Mouse (Mus musculus): Measurements from ENCODE around the gene Wnk2. TPM values are rescaled to one million over a fixed set of nuclear protein-coding genes. Genes with fewer than 3 reads are reported as not detected.

The Wnk2 gene
- polyA plus RNA-seq, 1 experiment from 2014 or later, result 21.9 TPM

- Histone ChIP-seq H3K4me2 (replicated peaks) (peak overlapping the region; percentile 100), H3K9me3 (no peaks in the 10 kb centered on the region), H3K9ac (replicated peaks) (peak overlapping the region; percentile 65), H3K4me3 (peak overlapping the region; percentile 81), H3K27me3 (no peaks in the 10 kb centered on the region), H3K36me3 (no peaks in the 10 kb centered on the region), H3K4me1 (peaks cover 21% of the 10 kb centered on the region), H3K27ac (replicated peaks) (no peak overlapping the region)
- peak; percentile 28 for ATAC-seq (replicated peaks)
- 23% methylated on average over 15 of the region's 15 CpGs for WGBS
Measured at GRCm38 (mm10) chr13:49188219-49188965, 40.6 kb upstream of the Wnk2 start.

GRCm38 (mm10) chr13:49187288-49188218 is 39.7 kb upstream of the Wnk2 start, which contains the start of gene Ninj1:
Ninj1 (plus strand) TSS chr13:49187485.
- ATAC-seq (replicated peaks), result peak; percentile 95
- H3K4me1 ChIP-seq, result peaks cover 21% of the 10 kb centered on the region
- H3K27me3 ChIP-seq, result no peaks in the 10 kb centered on the region
- H3K9me3 ChIP-seq, result no peaks in the 10 kb centered on the region
- WGBS, result under 1% methylated on average over 73 of the region's 87 CpGs
- peak within 1 kb of the TSS; percentile 41; the same call in 1 of the 2 replicates for H3K27ac ChIP-seq (replicated peaks)
- peak within 1 kb of the TSS; percentile 100 for H3K4me2 ChIP-seq (replicated peaks)
- peak within 1 kb of the TSS; percentile 65 for H3K9ac ChIP-seq (replicated peaks)
- H3K36me3 ChIP-seq, result no peaks in the 10 kb centered on the region
- H3K4me3 ChIP-seq, result peak within 1 kb of the TSS; percentile 81

GRCm38 (mm10) chr13:49186798-49187287 is 39.0 kb upstream of the Wnk2 start:
- H3K27ac ChIP-seq (replicated peaks), result peak overlapping the region; percentile 25; the same call in 1 of the 2 replicates
- H3K4me3 ChIP-seq, result peak overlapping the region; percentile 81
- peak; percentile 12 for ATAC-seq (replicated peaks)
- H3K4me1 ChIP-seq, result peaks cover 21% of the 10 kb centered on the region
- H3K4me2 ChIP-seq (replicated peaks), result peak overlapping the region; percentile 100
- H3K27me3 ChIP-seq, result no peaks in the 10 kb centered on the region
- H3K9ac ChIP-seq (replicated peaks), result peak overlapping the region; percentile 65
- no peaks in the 10 kb centered on the region for H3K36me3 ChIP-seq
- H3K9me3 ChIP-seq, result no peaks in the 10 kb centered on the region
- WGBS, result 15% methylated on average over 11 of the region's 11 CpGs

GRCm38 (mm10) chr13:49183646-49184045 is 35.8 kb upstream of the Wnk2 start:
- Histone ChIP-seq H3K27ac (replicated peaks) (no peak overlapping the region), H3K4me1 (peaks cover 29% of the 10 kb centered on the region), H3K27me3 (no peaks in the 10 kb centered on the region), H3K36me3 (no peaks in the 10 kb centered on the region), H3K9ac (replicated peaks) (no peak overlapping the region), H3K4me2 (replicated peaks) (no peak overlapping the region), H3K9me3 (no peaks in the 10 kb centered on the region), H3K4me3 (no peak overlapping the region)
- ATAC-seq (replicated peaks), result no peak
- WGBS, result 55% methylated on average over 5 of the region's 5 CpGs

- no peak for ATAC-seq (replicated peaks)
- H3K27ac ChIP-seq (replicated peaks), result no peak overlapping the region
- H3K4me3 ChIP-seq, result no peak overlapping the region
- H3K36me3 ChIP-seq, result no peaks in the 10 kb centered on the region
- H3K9ac ChIP-seq (replicated peaks), result no peak overlapping the region
- H3K27me3 ChIP-seq, result no peaks in the 10 kb centered on the region
- H3K4me1 ChIP-seq, result peaks cover 29% of the 10 kb centered on the region
- no peaks in the 10 kb centered on the region for H3K9me3 ChIP-seq
- no peak overlapping the region for H3K4me2 ChIP-seq (replicated peaks)
- 58% methylated on average over 5 of the region's 5 CpGs for WGBS
Measured at GRCm38 (mm10) chr13:49183161-49183560, 35.3 kb upstream of the Wnk2 start.

- no peak for ATAC-seq (replicated peaks)
- Histone ChIP-seq H3K27ac (replicated peaks) (no peak overlapping the region), H3K4me3 (no peak overlapping the region), H3K9ac (replicated peaks) (no peak overlapping the region), H3K4me2 (replicated peaks) (no peak overlapping the region), H3K36me3 (no peaks in the 10 kb centered on the region), H3K9me3 (no peaks in the 10 kb centered on the region), H3K4me1 (peaks cover 16% of the 10 kb centered on the region), H3K27me3 (no peaks in the 10 kb centered on the region)
- 82% methylated on average over 3 of the region's 3 CpGs for WGBS
Measured at GRCm38 (mm10) chr13:49181411-49181984, 33.7 kb upstream of the Wnk2 start.

- H3K4me3 ChIP-seq, result no peak overlapping the region
- no peak overlapping the region for H3K4me2 ChIP-seq (replicated peaks)
- no peaks in the 10 kb centered on the region for H3K27me3 ChIP-seq
- 65% methylated on average over 1 of the region's 1 CpGs for WGBS
- H3K36me3 ChIP-seq, result no peaks in the 10 kb centered on the region
- no peak for ATAC-seq (replicated peaks)
- H3K9me3 ChIP-seq, result no peaks in the 10 kb centered on the region
- H3K9ac ChIP-seq (replicated peaks), result no peak overlapping the region
- peaks cover 15% of the 10 kb centered on the region for H3K4me1 ChIP-seq
- no peak overlapping the region for H3K27ac ChIP-seq (replicated peaks)
Measured at GRCm38 (mm10) chr13:49180691-49181090, 32.9 kb upstream of the Wnk2 start.

GRCm38 (mm10) chr13:49180274-49180673 is 32.5 kb upstream of the Wnk2 start:
- Histone ChIP-seq H3K4me2 (replicated peaks) (no peak overlapping the region), H3K27me3 (no peaks in the 10 kb centered on the region), H3K4me1 (peaks cover 15% of the 10 kb centered on the region), H3K27ac (replicated peaks) (no peak overlapping the region), H3K9ac (replicated peaks) (no peak overlapping the region), H3K4me3 (no peak overlapping the region), H3K9me3 (no peaks in the 10 kb centered on the region), H3K36me3 (no peaks in the 10 kb centered on the region)
- ATAC-seq (replicated peaks), result no peak
- 85% methylated on average over 5 of the region's 5 CpGs for WGBS

- 45% methylated on average over 19 of the region's 19 CpGs for WGBS
- Histone ChIP-seq H3K4me3 (no peak overlapping the region), H3K27ac (replicated peaks) (peak overlapping the region; percentile 31), H3K27me3 (no peaks in the 10 kb centered on the region), H3K4me1 (peaks cover 18% of the 10 kb centered on the region), H3K36me3 (no peaks in the 10 kb centered on the region), H3K4me2 (replicated peaks) (no peak overlapping the region), H3K9ac (replicated peaks) (no peak overlapping the region), H3K9me3 (no peaks in the 10 kb centered on the region)
- peak; percentile 75 for ATAC-seq (replicated peaks)
Measured at GRCm38 (mm10) chr13:49178839-49179585, 31.2 kb upstream of the Wnk2 start.

GRCm38 (mm10) chr13:49175509-49175908 is 27.7 kb upstream of the Wnk2 start:
- WGBS, result 88% methylated on average over 10 of the region's 10 CpGs

GRCm38 (mm10) chr13:49172971-49173596 is 25.3 kb upstream of the Wnk2 start:
- Histone ChIP-seq H3K27me3 (no peaks in the 10 kb centered on the region), H3K36me3 (no peaks in the 10 kb centered on the region), H3K9ac (replicated peaks) (no peak overlapping the region), H3K4me2 (replicated peaks) (no peak overlapping the region), H3K9me3 (no peaks in the 10 kb centered on the region), H3K4me1 (peaks cover 17% of the 10 kb centered on the region), H3K4me3 (no peak overlapping the region), H3K27ac (replicated peaks) (peak overlapping the region; percentile 82)
- WGBS, result 5% methylated on average over 12 of the region's 12 CpGs
- peak; percentile 61 for ATAC-seq (replicated peaks)

More at GRCm38 (mm10) chr13:49175509-49175908, 27.7 kb upstream of the Wnk2 start:
- Histone ChIP-seq H3K4me1 (peaks cover 33% of the 10 kb centered on the region), H3K36me3 (no peaks in the 10 kb centered on the region), H3K27me3 (no peaks in the 10 kb centered on the region), H3K27ac (replicated peaks) (no peak overlapping the region), H3K9me3 (no peaks in the 10 kb centered on the region), H3K9ac (replicated peaks) (no peak overlapping the region), H3K4me2 (replicated peaks) (no peak overlapping the region), H3K4me3 (no peak overlapping the region)
- no peak for ATAC-seq (replicated peaks)

All from forebrain, embryonic 15.5 days (tissue).